Mouse (Mus musculus) ovary, adult 18-20 months (tissue): ENCODE results near the gene Pdgfb.

Experiments used
- DNase-seq: peaks from one replicate; pipeline ENCODE4 v3.0.0; 2022; ENCODE audit warnings: low spot score, mixed read lengths

Gene Pdgfb

GRCm38 (mm10) chr15:80034913-80035312, 20.1 kb upstream of the Pdgfb start:
- no peak for DNase-seq

GRCm38 (mm10) chr15:80034366-80034765, 19.6 kb upstream of the Pdgfb start:
- no peak for DNase-seq

DNA sequence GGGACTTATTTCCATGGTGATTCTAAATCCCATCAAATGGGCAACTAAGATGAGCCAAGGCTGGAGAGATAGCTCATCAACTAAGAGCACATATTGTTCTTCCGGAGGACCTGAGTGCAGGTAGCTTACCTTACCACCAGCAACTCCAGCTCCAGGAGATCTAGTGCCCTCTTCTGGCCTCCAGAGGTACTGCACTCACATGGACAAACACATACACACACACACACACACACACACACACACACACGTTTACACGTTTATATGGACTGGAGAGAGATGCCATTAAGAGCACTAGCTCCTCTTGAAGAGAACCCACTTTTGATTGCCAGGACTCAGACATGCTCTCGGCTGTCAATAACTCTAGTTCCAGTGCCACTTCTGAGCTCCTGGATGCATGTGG, 16.4 kb upstream of the Pdgfb start:
- no peak for DNase-seq

DNA sequence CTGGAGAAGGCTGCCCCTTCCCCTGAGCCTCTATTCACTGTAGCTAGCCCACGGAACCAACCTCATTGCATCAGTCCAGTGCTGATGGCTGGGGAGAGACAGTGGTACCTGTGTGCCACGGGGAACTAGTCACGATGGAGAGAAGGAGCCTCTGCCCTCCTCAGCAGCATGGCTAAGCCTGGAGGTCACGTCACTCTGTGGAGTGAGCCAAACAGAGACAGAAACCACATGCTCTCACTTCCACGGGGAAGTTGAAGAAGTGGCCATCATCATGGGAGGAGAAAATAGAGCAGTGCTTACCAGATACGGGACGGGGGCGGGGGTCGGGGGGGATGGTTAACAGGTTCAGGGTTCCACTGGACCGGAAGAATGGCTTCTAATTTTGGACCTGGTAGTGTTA, 15.6 kb upstream of the Pdgfb start:
- no peak for DNase-seq

DNA sequence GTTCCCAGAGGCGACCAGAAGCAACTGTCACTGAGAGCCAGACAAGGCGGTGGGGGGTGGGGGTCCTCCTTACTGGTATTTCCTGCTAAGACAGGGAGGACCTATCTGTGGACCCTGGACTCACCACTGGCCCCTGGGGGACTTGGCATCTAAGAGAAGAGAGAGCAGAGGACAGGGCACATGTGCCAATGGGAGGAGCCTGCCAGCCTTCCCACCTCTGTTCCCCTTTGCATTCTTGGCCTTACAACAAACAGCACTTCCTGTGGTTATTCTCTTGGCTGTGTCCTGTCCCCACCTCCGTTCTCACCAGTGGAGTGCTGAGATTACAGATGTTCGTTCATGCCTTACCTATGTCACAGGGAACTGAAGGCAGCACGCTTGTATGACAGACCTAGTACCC, 14.1 kb upstream of the Pdgfb start:
- no peak for DNase-seq

DNA sequence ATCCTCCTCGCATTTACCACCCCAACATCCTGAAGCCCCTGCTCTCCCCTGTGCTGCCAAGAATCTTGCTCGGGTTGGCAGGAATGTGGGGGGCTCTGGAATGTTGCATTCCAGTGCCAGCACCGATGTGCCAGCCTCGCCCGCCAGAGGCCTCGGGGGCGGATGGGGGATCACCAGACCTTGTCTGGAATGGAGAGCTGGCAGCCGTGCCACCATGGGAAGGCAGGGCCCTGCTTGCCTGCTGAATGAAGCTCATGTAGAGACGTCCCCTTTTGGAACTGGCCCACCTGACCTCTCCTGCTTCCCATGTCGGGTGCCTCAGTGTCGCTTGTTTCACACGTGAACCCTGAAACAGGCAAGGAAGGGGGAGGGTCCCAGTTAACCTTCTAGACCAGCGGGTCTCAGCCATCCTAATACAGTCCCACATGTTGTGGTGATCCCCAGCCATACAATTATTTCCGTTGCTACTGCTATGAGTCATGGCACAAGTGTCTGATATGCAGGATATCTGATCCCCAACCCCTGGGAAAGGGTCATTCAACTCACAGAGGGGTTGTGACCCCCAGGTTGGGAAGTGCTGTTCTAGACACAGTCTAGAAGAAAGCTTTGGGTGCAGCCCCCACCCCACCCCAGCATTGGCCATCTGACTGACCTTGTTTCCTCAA, 12.0 kb upstream of the Pdgfb start:
- no peak for DNase-seq

DNA sequence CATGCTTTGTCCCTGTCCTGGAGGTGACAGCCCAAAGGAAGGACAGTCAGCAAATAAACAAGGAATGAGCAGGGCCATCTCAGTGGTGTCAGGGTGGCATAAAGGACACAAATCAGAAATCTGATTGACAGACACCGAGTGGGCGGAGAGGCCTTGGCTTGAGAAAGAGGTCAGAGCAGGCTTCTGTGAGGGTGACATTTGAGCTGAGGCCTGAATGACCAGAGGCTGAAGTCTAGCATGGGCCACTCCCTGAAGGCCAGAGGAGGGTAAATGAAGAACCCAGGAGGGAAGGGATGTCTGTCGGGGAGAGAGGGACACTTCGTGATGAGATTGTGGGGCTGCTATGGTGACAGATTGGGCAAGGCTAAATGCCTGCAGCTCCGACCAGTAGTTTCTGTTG, 11.3 kb upstream of the Pdgfb start:
- DNase-seq, result no peak

DNA sequence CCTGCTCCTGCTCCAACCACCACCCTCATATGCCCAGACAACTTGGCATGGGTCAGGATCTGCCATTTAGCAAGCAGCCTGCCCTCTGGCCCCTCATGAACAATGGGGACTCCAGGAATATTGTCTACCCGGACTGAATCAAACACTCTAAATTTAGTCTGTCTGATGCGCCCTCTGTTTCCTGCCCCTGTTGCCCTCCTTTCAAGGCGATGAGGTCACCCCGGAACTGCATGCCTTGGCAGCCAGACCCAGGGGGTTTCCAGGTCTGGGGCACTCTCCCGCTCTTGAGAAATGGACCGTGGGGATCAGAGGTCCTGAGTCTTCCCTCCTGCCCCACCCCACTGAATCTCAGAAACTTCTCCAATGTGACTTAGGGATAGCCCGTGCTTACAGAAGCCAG, 10.8 kb upstream of the Pdgfb start:
- no peak for DNase-seq

DNA sequence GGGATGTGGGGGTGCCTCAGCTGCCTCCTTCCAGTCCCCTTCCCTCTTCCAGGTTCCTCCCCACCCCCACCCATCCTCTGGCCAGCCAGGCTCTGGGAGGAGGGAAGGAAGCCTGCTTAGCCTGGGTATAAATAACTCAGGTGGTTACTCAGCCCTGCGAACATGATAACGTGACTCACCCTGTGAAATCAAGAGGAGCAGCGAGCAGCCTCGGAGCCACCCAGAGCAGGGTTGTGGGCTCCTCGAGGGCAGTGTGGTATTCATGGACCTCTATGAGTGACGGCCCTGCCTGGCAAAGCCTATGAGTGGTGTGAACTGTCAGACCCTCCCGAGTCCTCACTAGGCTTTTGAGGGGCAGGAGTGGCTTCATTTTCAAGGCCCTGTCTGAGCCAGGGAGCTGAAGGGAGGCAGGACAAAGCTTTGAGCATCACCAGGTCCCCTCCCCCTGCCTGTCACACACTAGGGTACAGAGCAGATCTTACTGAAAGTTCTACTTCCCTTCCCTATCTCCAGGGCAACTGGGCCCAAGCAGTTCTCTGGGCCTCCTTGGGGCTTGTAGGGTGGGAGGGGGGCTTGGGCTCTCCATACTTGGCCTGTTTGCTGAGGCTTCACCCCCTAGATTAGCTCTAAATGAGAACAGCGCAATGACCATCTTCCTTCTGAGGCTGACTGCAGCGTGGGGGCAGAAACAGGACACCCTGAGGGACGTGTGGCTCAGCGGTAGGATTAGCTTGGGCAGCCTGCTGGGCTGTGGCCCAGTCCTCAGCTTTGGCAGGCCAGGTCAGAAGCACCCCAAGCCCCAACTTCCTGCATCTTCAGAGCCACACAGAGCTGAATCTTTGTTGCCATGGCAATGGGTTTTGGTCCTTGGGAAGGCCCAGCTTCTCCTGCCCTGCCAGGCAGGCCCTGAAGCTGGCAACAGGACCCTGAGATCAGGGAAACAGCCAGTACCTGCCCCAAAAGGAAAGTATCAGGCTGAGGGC, 9.8 kb upstream of the Pdgfb start:
- DNase-seq, result no peak

- DNase-seq, result no peak
These were observed 5.7 kb upstream of the Pdgfb start for GRCm38 (mm10) chr15:80020516-80020915.

GRCm38 (mm10) chr15:80019625-80020024, 4.8 kb upstream of the Pdgfb start:
- DNase-seq, result no peak

DNA sequence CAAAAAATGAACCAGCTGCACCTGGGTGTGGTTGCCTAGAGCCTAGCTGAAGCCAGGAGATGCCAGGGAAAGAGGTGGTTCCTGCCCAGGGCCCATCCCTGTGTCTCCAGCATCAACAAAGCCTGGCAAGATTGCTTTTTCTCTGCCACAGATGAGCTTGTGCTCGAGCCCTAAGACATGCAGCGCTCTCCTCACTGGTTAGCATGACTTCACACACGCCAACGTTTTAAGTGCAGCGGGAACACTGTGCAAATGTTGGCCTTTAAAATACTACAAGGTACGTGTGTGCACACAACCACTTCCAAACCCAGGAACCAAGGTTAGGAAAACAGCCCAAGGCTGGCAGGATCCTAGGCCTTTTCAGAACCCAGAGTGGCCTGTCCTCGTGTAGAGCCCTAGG, 4.4 kb upstream of the Pdgfb start:
- DNase-seq, result no peak

DNA sequence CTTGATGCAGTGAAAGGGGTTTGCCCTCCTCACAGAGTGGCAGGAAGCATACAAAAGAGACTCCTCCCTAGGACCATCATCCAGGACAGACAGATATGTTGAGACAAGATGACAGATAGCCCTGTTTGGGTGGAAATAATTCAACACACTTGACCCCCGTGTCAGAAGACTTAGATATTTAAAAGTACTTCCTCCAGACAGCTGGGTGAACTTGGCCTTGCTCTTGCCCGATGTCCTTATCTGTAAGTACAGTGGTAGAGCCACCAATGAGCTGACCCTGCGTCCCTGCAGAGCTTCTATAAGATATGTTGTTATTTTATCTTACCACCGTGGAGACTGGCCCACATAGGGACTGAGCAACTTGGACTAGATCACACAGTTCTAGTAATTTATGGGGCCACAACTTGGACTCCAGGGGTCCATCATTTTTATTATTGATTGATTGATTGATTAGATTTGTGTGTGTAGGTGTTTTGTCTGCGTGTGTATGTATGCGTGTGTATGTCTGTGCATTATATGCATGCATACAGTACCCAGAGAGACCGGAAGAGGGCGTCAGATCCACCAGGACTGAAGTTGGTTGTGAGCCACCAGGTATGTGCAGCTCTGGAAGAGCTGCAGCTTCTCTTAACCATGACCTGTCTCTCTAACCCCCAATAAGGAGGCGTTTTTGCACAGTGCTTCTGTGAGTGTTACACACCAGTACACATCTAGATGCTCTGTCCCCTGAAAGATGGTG, 2.0 kb upstream of the Pdgfb start:
- no peak for DNase-seq

- no peak for DNase-seq
These were observed 605 bp upstream of the Pdgfb start for GRCm38 (mm10) chr15:80015211-80015952.

GRCm38 (mm10) chr15:80014031-80014320, 801 bp downstream of the Pdgfb start:
- DNase-seq, result no peak

DNA sequence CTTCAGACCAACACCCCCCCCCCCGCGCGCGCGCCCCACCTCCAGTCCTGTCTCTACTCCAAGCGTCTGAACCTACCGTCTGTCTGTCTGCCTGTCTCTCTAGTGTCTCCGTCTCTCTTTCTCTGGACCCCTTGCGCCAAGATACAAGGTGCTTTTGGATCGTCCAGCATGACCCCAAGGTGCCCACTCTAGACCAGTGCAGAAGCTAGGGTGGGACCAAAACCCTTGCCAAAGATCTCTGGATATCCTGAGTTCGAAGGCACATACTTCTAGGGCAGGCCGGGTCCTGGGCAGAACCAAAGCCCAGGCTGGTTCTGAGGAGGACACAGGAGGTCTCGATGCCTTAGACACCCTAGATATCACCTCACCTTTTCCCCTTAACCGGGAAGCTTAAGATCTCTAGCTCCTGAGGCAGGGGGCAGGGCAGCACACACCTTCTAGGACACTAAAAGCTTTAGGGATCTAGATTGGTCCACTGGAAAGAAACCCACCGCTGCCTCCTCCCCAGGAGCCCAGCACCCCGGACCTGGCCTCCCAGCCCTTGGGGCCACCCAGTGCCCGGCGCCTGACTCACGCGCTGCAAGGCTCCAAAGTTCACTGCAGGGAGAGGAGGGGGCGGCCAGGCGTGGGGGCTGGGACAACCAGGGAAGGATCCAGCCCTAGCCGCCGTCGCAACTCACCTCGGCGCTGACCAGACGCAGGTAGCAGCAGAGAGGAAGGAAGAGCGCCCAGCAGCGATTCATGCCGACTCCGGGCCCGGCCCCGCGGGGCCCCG, 1.3 kb downstream of the Pdgfb start:
- DNase-seq, result no peak

DNA sequence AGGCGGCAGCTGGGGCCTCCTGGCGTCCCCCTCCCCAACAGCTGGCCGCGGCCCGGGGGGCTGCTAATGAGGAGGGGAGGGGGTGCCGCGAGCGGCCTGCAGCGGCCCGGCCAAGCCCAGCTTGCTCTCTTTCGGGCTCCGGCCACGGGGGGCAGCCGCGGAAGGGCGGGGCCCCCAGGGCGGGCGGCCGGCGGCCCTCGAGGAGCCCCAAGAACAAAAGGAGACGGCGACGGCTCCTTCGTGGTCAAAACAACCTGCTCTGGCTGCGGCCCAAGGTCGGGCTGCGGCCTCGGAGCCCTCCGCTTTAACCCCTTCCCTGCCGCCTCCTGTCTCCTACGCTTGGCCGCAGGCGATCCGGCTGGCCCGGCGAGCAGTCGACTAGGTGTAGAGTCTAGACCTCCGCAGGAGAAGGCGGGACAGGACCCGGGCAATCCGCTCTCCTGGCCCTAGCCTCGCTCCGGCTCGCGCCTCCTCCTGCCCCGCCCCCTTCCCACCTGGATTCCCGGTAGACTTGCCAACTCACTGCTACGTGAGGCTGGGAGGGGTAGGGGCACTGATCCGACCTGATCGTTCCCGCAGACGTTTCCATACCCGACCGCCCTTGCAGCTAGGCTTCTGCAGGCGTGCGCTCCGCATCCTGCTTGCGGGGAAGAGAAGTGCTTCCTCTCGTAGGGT, 2.1 kb downstream of the Pdgfb start:
- DNase-seq, result peak; percentile 66

DNA sequence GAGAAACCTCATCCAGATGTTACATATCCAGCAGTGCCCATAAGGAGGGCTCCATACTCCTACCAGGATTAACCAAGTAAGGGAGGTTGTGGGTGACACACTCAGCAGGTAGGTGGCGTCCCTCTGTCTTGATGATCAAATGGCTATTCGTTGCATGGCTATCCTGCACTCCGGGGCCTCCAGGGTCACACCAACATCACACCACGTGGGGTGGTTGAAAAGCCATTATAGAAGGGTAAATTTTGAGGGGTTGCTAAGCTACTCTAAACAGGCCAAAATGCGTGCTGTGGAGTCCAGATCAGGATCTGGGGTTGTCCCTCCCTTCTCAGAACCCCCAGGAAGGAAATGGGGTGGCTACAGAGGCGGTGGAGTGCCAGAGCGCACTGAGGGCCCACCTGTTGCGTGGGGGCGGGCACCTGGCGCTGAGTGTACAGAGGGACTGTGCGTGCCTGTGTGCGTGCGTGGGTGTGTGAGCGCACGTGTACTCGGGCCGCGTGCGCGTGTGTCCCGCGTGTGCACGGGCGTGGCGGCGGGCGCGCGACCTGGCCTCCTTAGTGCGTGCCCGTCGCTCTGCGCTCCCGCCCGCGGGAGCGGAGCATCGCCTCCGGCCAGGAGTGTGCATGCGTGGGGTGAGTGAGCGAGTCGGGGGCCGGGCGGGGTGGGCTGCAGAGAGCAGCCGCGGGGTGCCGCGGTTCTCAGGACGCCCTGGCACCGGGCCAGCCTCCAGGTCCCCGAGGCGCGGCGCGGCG, 2.8 kb downstream of the Pdgfb start:
- DNase-seq, result no peak

DNA sequence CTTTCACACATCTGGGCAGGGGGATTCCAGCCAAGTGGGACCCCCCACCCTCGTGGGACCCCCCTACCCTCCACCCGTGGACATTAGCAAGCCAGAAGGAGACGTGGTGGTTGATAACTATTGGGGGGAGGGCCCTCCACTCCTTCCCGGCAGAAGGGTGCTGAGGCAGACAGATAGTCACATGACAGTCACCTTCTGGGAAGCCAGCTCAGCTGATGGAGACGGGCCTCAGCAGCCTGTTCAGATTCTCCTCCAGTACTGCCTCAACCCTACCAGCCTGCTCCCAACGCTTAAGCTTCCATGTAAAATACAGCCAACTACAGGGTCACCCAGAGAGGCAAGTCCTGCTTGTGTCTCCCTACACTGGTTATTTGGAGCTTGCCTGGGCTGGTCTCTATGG, 3.6 kb downstream of the Pdgfb start:
- no peak for DNase-seq

DNA sequence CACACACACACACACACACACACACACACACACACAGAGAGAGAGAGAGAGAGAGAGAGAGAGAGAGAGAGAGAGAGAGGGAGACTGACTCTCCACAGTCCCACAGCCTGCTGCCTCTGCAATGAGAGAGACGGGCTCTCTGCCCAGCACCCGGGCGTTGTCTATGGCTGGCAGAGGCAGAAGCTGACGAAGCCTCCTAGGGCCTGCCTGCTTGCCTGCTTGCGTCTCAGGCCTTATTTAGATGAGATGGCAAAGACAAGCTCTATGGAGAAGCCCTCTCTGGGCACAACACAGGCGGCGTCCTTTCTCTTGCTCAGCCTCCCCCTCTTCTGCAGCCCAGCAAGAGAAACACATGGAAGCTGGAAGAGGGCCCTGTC, 4.6 kb downstream of the Pdgfb start:
- no peak for DNase-seq
